Mouse (Mus musculus): ENCODE measurements around the gene Pip5k1b. TPM values are rescaled to one million over a fixed set of nuclear protein-coding genes. Genes with fewer than 3 reads are reported as not detected.

The Pip5k1b gene
- total RNA-seq, 2 experiments from 2014 or later = 27.5 to 30.1 TPM

DNA sequence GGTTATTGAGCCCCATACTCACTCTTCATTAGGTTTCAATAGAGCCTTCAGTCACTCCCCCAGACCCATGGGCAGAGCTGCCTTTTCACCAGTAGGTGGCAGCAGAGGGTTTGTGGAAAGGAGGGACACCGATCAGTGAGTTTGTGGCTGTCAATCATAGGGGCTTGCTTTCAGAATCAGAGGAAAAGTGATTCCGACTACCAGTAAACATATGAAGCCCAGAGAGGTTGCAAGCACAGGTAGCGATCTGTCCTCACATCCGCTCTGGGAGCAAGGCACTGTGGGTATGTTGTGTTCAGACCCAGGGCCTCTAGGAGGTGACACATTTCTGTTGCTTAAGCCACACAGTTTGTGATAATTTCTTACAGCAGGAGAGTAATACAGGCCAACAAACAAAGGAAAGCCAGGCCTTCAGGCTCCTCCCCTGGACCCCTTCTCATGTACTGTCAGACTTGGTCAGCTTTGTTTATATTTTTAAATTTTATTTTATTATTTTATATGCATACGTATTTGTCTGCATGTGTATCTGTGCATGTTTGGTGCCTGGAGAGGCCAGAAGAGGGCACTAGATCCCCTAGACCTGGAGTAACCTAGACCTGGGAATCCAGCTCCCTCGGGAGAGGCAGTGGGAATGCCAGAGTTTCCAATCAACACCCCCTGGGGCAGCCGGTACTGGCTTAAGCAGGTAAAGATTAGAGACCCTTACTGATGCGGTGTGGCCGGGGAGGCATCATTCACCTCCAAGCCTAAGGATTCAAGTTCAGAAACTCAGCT lies 254.5 kb downstream of the Pip5k1b start:
- intact Hi-C loops (cut with DNase I) = loop anchor here (1.0 to 5.0 kb wide), 4 partner anchors 176 to 571 kb away; partner anchors contain the start of genes Fam122a and Pip5k1b
- peak; percentile 50 to 53 for DNase-seq (ENCODE audit: low spot score in 2 of 2)

DNA sequence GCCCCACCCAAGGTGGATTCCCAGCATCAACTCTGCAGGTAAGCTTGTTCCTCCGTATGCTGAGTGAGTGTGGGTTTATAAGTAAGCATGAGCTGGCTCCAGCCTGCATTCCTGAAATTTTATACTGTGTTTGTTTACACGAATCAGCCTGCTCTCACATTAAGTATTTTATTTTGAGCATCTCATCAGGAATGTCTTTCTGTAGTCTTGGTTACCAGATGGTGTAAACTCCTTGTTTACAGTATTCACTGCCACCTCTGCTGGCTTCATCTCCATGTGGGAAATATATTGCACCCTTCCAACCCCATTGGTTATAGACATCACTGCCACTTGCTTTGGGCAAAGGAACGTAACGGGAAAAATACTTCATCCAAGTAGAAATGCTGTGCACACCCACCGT lies 262.1 kb downstream of the Pip5k1b start:
- no peak for DNase-seq (ENCODE audit: low spot score in 2 of 2)
- intact Hi-C loops (cut with DNase I) = no loop called here

DNA sequence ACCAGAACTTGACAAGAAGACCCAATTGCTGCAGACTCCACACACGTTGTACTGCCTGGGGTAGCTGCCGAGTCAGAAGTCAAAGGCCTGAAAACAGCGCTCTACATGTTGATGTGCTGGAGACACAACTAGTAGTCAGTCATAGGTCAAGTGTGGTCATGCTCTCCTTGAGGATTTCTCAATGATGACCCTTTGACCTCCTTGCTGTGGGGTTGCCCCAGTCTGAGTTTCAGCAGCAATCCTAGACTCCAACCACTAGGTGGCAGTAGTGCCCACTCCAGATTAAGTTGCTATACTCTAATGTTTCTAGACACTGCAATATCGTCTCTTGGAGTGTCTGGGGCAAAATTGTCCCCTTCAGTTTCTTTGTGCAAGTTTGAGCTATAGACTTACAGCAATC lies 271.5 kb downstream of the Pip5k1b start:
- peak in 1 of 2 experiments; percentile 45 for DNase-seq (ENCODE audit: low spot score in 2 of 2)
- intact Hi-C loops (cut with DNase I) = loop anchor here (5.0 kb wide), 2 partner anchors 588 to 603 kb away; no protein-coding TSS in a partner anchor

DNA sequence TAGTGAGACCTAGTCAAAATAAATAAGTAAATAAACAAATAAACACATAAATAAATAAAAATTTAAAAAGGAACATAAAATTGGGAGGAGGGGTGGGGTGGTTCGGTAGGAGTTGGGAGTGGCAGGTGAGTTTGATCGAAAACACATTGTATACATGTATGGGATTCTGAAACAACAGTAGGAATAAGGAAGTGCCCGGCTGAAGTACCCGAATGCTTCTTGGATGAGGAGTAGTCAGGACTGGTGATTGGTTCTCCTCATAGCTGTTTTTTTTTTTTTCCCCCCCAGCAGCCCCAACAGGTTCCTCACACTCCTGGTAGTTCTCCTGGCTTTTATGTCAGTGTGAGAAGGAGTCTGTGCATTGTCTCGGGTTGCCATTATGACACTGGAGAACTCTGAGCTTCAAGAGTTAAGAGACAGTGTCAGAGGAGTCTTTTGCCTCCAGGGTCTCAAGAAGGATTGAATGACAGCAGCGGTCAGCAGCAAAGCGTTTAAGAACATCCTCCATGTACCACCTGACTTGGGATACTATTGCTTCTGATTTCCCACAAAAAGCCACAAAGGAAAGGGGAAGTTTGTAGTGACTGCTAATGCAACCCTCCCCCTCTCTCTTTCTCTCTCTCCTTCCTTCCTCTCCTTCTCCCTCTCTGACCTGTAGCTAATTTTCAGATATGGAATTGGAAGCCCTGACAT lies 274.2 kb downstream of the Pip5k1b start:
- intact Hi-C loops (cut with DNase I) = loop anchor here (5.0 kb wide), 2 partner anchors 591 to 606 kb away; no protein-coding TSS in a partner anchor
- no peak for DNase-seq (ENCODE audit: low spot score in 2 of 2)

DNA sequence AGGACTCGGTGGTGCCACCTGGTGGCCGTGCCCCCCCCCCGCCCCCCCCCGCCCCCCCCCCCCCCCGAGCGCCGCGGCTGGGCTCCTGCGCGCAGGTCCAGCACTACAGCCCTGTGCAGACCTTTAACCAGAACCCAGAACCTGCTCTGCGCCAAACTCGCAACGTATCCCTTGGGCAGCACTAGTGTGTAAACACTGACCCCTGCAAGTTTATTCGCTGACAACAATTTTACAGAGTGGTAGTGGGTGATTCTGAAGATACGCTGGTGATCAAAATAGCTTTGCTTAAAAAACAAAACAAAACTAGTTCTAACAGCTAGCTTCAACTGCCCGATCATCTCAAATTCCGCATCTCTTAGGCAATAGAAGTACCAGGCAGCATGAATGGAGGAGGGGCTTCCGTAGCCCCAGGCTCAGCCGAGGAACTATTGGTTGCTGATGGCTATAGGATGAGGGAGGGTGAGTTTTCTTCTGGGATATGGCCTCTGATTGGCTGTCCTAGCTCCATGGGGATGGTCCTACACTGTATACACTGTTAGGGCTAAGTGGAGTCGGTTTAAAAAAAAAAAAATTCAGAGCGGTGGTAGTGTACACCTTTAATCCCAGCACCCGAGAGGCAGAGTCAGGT lies 275.0 kb downstream of the Pip5k1b start, which contains the start of gene Fxn:
TSS of gene Fxn (minus strand) at position 5 of the 628 bp plus-strand sequence.
- intact Hi-C loops (cut with DNase I) = loop anchor here (5.0 kb wide), 2 partner anchors 592 to 607 kb away; no protein-coding TSS in a partner anchor

DNA sequence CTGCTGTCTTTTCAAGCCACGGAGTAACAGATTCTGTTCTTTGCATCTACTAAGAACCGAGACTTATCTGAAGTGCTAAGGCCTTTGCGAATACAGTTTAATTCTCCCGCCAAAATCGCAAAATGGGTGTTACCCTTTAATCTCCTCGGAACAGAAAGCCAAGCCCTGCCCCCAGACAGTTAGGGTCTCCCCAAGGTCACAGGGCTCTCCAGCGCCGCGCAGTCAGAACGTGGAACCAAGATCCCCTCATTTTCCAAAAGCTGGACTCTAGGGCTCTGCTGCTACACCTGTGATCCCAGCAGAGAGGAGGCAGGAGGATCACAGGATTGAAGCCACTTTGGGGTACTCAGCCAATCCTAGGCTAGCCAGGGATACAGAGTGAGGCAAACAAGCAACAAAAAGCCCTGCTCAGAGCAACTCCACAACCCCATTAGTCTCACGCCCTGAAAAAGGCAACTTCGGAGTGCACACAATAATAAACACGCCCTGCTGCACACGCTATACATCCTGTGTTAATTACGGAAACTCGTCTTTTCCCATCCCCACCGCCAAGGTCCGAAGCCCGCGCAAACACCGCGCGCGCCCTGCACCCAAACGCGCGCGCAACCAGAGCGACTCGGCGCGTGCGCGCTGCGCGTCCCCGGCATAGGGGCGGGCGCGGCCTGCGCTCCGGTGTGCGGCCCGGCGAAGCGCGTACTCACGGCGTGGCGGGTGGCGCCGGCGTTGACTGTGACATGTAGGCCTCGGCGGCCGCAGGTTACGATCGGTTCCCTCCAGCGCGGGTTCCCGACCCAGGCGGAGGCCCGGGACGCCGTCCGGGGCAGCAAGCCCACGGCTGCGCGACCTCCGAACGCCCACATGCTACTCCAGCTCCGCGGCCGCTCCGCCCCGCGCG lies 275.7 kb downstream of the Pip5k1b start:
- intact Hi-C loops (cut with DNase I) = loop anchor here (5.0 kb wide), 2 partner anchors 592 to 607 kb away; no protein-coding TSS in a partner anchor
- DNase-seq (ENCODE audit: low spot score in 2 of 2) = peak; percentile 69 to 84

More for the DNA sequence above, 275.0 kb downstream of the Pip5k1b start, which contains the start of gene Fxn:
- DNase-seq (ENCODE audit: low spot score in 2 of 2) = peak; percentile 19 to 66

DNA sequence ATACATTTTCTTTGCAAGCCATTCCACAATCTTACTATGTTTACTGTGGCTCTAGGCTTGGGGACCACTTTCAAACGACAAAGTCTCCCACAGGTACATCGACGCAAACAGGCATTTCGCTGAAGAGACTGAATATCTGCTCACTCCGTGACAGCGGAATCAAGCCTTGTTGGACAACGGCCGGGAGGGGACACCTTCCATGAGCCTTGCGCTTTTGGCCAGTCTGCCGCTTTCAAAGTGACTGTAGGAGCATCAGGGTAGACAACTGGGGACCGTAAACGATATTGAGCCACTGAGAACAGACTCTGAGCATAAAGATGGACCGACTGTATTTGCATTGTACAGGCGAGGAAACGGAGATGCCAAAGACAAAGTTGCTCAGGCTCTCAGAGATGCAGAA lies 276.8 kb downstream of the Pip5k1b start:
- no peak for DNase-seq (ENCODE audit: low spot score in 2 of 2)
- intact Hi-C loops (cut with DNase I) = no loop called here

GRCm38 (mm10) chr19:24274281-24274680 lies 281.4 kb downstream of the Pip5k1b start:
- intact Hi-C loops (cut with DNase I) = loop anchor here (5.0 kb wide), 2 partner anchors 162 to 412 kb away; no protein-coding TSS in a partner anchor
- no peak for DNase-seq (ENCODE audit: low spot score in 2 of 2)

- DNase-seq (ENCODE audit: low spot score in 2 of 2) = peak; percentile 75 to 76
- intact Hi-C loops (cut with DNase I) = loop anchor here (1.0 to 5.0 kb wide), 3 partner anchors 119 to 410 kb away; no protein-coding TSS in a partner anchor
These were observed 283.8 kb downstream of the Pip5k1b start for GRCm38 (mm10) chr19:24271746-24272426.

GRCm38 (mm10) chr19:24271326-24271725 lies 284.3 kb downstream of the Pip5k1b start:
- peak; percentile 31 to 57 for DNase-seq (ENCODE audit: low spot score in 2 of 2)
- intact Hi-C loops (cut with DNase I) = loop anchor here (1.0 to 5.0 kb wide), 3 partner anchors 118 to 409 kb away; no protein-coding TSS in a partner anchor

GRCm38 (mm10) chr19:24268531-24268930 lies 287.1 kb downstream of the Pip5k1b start:
- intact Hi-C loops (cut with DNase I) = no loop called here
- no peak for DNase-seq (ENCODE audit: low spot score in 2 of 2)

GRCm38 (mm10) chr19:24266046-24266830 lies 289.4 kb downstream of the Pip5k1b start:
- intact Hi-C loops (cut with DNase I) = no loop called here
- no peak for DNase-seq (ENCODE audit: low spot score in 2 of 2)

- intact Hi-C loops (cut with DNase I) = loop anchor here (2.0 kb wide), 1 partner anchor 40 kb away; the partner anchor contains the start of gene Tjp2
- peak; percentile 76 to 89 for DNase-seq (ENCODE audit: low spot score in 2 of 2)
These were observed 290.7 kb downstream of the Pip5k1b start for GRCm38 (mm10) chr19:24264991-24265390.

DNA sequence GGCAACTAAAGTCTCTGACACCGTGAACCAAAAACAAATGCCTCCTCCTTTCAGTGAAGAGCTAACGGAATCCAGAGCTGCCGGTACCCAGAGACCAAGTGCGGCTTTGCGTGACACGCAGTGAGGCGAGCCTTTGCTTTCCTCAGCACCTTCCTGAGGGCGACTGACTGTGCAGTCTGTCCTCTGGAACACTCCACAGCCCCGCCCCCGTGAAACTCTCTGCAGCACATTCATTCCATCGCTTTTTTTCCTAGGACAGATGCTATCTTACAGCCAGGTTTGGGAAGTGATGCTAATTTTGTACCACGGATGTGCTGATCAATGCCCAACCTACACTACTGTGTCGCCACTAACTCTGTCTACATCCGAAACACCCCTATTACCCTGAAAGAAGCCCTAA lies 292.9 kb downstream of the Pip5k1b start:
- intact Hi-C loops (cut with DNase I) = no loop called here
- no peak for DNase-seq (ENCODE audit: low spot score in 2 of 2)

DNA sequence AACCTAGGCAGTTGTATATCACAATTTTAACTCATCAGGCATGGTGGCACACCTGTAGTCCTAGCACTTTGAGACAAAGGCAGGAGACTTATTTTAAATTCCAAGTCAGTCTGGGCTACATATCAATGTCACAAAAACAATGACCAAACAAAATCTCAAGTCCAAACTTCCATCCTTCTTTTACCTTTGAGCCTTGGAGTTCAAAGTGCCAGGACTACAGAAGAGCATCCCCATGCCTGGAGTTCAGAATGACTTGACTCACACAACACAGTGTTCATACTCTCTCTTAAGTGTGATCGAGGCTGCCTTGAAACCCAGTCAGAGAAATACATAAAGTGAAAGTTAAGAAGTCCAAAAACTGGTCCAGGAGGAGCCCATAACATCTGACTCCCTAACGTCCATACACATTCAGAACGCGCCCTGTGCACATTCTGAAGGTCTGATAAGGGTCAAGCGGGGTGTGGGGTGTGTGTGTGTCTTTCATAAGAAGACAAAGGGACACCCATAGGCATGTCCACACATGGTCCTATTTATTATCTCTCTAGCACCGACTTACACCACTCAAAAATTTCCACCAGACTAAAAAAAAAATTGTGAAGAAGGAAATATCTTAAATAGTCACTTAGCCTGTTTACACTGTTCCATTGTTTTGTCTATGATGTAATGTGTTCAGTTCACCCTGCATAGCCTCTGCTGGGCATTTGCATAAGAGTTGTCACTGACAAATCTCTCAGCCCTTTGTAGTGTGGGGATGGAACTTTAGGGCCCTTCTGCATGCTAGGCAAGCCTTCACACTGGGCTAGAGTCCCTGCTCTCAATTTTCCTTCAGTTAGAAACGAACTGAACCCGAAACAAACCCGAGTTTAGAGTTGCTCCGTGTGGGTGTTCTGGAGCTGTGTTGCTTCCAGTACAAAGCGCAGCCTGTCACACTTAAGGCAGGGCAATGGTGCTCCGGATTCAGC lies 296.0 kb downstream of the Pip5k1b start:
- intact Hi-C loops (cut with DNase I) = loop anchor here (5.0 kb wide), 1 partner anchor 67 kb away; no protein-coding TSS in a partner anchor
- DNase-seq (ENCODE audit: low spot score in 2 of 2) = peak in 1 of 2 experiments; percentile 21

DNA sequence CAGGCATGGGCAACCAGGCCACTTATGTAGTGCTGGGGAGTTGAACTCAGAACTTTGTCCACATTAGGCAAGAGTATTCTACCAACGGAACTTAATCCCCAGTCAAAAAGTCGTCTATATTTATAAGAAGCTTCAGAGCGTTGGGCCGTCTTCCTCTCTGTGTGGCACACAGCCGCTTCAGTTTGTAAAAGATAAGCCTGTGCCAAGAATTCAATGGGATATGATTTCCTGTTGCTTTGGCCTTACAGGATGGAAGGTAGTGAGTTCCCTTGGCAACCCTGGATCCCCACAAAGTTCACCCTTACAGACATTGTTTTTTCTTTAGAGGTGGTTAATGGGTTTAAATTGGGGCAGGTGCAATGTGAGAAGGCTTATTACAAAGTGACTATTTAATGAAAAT lies 297.3 kb downstream of the Pip5k1b start:
- intact Hi-C loops (cut with DNase I) = loop anchor here (5.0 kb wide), 1 partner anchor 66 kb away; no protein-coding TSS in a partner anchor
- DNase-seq (ENCODE audit: low spot score in 2 of 2) = no peak

All from left cerebral cortex, postnatal 25 days (tissue).